Mouse (Mus musculus) liver, postnatal 0 days (tissue): ENCODE measurements around the gene Usp24.

Experiments used
- CTCF ChIP-seq: sonication (generic); IDR thresholded peaks from 2 replicates; pipeline ENCODE4 v1.5.1; 2016; ENCODE audit warnings: antibody characterized with exemption, low read depth
- EP300 ChIP-seq: IDR thresholded peaks from 2 replicates; pipeline ENCODE4 v1.6.1; 2016; ENCODE audit warnings: antibody characterized with exemption, low read depth, mild to moderate bottlenecking

GRCm38 (mm10) chr4:106474241-106474640, 158.2 kb downstream of the Usp24 start:
- TF ChIP-seq CTCF = peak; percentile 88
- TF ChIP-seq EP300 = no peak
